Mouse (Mus musculus): ENCODE data around the gene Zdhhc11.

DNA sequence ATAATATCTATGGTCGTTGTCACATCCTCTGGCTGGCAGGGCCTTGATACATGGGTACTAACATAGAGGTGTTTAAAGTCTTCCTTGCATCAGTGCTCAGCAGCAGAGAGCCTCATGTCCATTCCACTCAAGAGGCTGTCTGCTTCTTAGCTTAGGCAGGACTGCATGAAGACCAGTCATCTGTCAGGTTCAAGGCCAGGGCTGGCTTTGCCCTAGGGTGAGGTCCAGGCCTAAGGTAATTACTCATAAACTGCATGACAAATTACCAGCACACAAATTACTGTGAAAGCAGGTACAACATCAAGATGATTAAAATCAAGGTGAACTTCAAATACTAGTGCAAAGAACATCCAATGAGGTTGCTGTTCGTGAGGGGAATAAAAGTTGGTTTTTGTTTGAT is 72.1 kb downstream of the Zdhhc11 start:
- TF ChIP-seq POLR2A (IDR thresholded peaks at IDR 0.05; ENCODE audit: insufficient read depth, low read length), result no peak
- TF ChIP-seq CTCF (IDR thresholded peaks at IDR 0.05; ENCODE audit: low read depth, low read length), result no peak
- no peak for TF ChIP-seq EP300 (IDR thresholded peaks at IDR 0.05; ENCODE audit: insufficient read depth, low read depth, low read length)

All from ES-Bruce4 (cell line).